Mouse (Mus musculus): ENCODE data around the gene Mgam. TPM values are rescaled to one million over a fixed set of nuclear protein-coding genes. Genes with fewer than 3 reads are reported as not detected.
"Not testable (repeated sequence)": the region's sequence is repeated elsewhere in the genome, so short reads cannot be mapped to it uniquely, and the experiment has no call there.

Mgam gene
- total RNA-seq, 2 experiments from 2014 or later: 0.64 to 1.4 TPM

- DNase-seq: not testable (repeated sequence)
Observed at GRCm38 (mm10) chr6:40728506-40728905, 99.9 kb downstream of the Mgam start.

- DNase-seq: no peak
Observed at GRCm38 (mm10) chr6:40739545-40739944, 110.9 kb downstream of the Mgam start.

- not testable (repeated sequence) for DNase-seq
Observed at GRCm38 (mm10) chr6:40749030-40749429, 120.4 kb downstream of the Mgam start.

- DNase-seq: no peak
Observed at GRCm38 (mm10) chr6:40755948-40756347, 127.3 kb downstream of the Mgam start.

GRCm38 (mm10) chr6:40757346-40757745, 128.7 kb downstream of the Mgam start:
- DNase-seq: not testable (repeated sequence)

GRCm38 (mm10) chr6:40774656-40775055, 146.0 kb downstream of the Mgam start:
- DNase-seq: no peak

GRCm38 (mm10) chr6:40778458-40778857, 149.8 kb downstream of the Mgam start:
- no peak for DNase-seq

GRCm38 (mm10) chr6:40783637-40784036, 155.0 kb downstream of the Mgam start:
- DNase-seq: no peak

GRCm38 (mm10) chr6:40784378-40784777, 155.7 kb downstream of the Mgam start:
- no peak for DNase-seq

GRCm38 (mm10) chr6:40795077-40795812, 166.6 kb downstream of the Mgam start:
- DNase-seq: no peak

- DNase-seq: no peak
Observed at GRCm38 (mm10) chr6:40818237-40818902, 189.7 kb downstream of the Mgam start.

Other genes with a start within 250 kb of the Mgam start
- gene E330009J07Rik, start 192.7 kb upstream of the Mgam start, total RNA-seq (2021): 1 to 10 TPM; 1.0 to 2.1 TPM
- not detected for gene Wee2, start 189.7 kb upstream of the Mgam start, total RNA-seq (2021)
- gene Ssbp1, start 157.5 kb upstream of the Mgam start, total RNA-seq (2021): 10 to 100 TPM; 25.1 to 25.2 TPM
- not detected for gene Tas2r137, start 137.6 kb upstream of the Mgam start, total RNA-seq (2021)
- gene Tas2r108, start 135.3 kb upstream of the Mgam start, total RNA-seq (2021): not detected
- not detected for gene Prss37, start 109.3 kb upstream of the Mgam start, total RNA-seq (2021)
- gene Olfr461, start 73.8 kb upstream of the Mgam start, total RNA-seq (2021): not detected
- gene Olfr460, start 59.3 kb upstream of the Mgam start, total RNA-seq (2021): not detected
- under 1 TPM; 0.23 to 0.24 TPM for gene Clec5a, start 43.0 kb upstream of the Mgam start, total RNA-seq (2021)
- not detected for gene Tas2r138, start 15.5 kb upstream of the Mgam start, total RNA-seq (2021)

All from gastrocnemius, postnatal 25 days (tissue).